Mouse (Mus musculus): ENCODE measurements at regions not wholly inside any gene's neighbourhood (a gene's known extent, or its start where the extent isn't known, plus 50 kb on each side); places are given as distances from the start of the nearest gene placed in this dataset.
A peak's percentile ranks its signal among the peaks of the same experiment; 100 is the strongest.

DNA sequence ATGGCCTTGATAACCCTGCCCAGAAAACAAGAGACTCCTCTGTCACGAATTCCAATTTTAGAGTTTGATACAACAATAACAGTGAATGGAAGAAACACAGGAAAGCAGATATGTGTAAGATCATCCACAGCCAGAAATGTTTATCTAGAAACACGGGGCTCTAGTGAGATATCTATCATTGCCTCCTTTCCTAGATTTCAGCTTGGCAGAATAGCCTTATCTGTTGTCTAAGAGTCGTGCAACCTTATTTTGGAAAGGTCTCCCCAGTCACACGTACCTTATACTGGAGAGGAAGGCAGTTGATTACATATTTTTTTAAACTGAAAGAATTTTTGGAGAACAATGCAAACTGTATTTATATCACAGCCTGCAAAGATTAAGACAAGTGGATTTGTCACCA, 61.6 kb downstream of the Gm10295 start:
- DNase-seq (ENCODE audit: low read depth, low spot score) = no peak

DNA sequence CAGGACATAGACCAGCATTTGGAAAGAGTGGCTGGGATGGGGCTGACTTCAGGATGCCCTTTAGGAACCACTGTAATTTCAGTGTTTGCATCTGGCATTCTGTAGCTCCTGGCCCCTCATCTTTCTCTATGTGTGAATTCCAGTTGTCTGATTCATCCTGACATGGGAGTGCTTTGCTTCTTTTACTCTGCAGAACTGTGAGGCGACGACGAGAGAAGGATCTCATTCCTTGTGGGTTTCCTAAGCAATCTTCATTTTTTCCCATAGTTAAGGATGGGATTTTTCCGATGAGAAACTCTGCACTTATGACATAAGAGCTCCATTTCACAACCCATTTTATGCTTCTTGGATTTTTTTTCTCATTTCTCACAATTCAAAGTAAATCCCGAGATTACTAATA, 62.0 kb downstream of the Gm10295 start:
- DNase-seq (ENCODE audit: low read depth, low spot score) = no peak

DNA sequence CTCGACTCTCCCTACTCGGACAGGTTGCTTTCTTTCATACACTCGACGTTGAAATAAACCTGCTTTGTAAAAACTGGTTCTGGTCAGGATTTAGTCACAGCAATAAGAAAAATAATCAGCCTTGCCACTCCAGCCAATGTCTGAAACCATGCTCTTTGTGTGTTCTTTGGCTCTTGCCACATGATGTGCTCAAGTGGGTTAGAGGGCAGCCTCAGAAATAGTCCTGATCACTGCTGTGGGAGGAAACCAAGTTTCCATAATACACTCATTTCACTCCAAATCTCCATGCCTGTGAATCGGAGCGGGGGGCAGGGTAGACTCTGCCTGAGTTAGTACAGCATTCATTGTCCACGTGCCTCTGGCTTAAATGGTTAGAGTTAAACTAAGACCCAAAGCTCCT, 63.8 kb downstream of the Gm10295 start:
- DNase-seq (ENCODE audit: low read depth, low spot score) = no peak

DNA sequence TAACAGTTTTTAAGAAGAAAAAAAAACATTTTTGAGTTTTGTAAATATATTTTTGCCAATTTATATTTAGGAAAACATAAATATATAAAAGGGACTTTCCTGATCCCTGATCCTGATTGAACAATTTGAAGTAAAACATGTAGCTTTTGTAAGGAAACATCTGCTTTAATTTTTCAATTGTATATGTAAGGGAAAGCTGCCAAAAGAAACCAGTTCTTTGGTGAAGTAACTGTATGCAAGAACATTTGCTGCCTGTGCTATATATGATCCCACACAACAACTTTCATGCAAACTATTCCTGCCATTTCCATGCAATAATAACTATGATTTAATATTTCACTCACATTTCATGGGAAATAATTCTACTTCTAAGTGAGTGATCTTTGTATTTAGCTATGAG, 67.0 kb downstream of the Gm10295 start:
- no peak for DNase-seq (ENCODE audit: low read depth, low spot score)

DNA sequence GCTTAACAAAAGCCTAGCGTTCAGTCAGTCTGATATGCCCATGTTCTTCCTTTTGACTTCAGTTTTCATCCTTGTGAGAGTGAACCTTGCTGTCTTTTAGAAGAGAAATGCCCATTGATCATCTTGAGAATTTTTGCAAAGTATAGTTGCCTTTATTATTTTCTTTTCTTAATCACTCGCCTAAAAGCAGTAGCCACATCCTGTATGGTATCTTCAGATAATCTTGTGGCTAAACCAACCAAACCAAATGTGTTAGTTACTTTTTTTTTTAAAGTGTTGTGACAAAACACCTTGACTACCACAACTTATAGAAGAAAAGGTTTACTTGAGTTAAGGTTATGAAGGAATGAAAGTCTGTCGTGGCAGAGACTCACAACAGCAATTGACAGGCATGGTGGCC, 67.9 kb downstream of the Gm10295 start:
- no peak for DNase-seq (ENCODE audit: low read depth, low spot score)

DNA sequence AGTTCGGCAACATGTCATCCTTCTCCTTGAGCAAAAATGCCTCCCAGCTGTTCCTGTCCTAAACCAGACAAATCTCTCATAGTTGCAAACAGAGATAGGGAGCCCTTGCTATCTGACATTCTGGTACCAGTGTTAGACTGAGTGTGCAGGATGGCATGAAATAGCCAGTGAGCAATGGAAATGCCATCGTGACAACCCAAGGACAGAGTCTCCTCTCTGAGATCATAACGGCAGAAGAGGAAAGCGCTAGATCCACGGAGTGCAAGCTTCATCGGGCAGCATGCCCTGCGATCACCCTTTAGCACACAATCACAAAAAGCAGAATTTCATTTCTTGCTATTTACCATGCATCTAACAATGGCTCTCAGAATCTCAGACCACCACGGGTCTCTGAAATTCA, 85.2 kb downstream of the Gm10295 start:
- DNase-seq (ENCODE audit: low read depth, low spot score) = no peak

DNA sequence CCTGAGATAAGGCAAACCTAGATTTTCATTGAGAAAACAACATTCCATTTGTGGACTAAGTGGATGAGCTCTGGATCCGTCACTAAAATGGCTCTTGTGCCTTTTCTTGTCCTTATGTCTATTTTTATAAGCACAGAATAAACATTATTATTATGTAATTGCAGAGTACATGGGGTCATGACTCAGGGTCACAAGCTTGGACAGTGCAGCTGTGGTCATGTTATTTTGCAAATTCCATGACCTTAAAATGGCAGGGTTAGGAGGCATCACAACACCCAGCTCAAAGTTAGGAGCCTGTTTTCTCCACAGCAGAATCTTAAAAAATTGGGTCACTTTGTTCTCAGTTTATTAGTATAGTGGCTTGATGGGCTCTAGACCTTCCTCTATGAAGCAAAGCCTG, 87.2 kb downstream of the Gm10295 start:
- DNase-seq (ENCODE audit: low read depth, low spot score) = no peak

DNA sequence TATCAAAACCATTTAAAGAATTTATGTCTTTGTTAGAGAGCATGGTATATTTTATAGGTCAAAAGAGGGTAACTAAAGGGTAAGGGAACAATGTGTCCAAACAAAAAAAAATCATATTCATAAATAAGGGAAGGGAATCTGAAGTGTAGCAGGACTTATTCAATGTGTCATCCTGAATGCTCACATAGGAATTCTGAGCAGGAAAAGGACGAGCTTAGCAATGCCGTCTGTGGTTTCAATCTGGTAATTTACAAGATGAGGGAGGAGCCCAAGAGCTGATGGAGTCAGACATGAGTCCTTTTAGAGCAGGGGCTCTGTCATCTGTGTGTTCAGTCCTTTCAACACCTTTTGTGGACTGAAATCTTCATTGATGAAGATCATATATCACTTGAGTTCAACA, 101.6 kb downstream of the Gm10295 start:
- no peak for DNase-seq (ENCODE audit: low read depth, low spot score)

DNA sequence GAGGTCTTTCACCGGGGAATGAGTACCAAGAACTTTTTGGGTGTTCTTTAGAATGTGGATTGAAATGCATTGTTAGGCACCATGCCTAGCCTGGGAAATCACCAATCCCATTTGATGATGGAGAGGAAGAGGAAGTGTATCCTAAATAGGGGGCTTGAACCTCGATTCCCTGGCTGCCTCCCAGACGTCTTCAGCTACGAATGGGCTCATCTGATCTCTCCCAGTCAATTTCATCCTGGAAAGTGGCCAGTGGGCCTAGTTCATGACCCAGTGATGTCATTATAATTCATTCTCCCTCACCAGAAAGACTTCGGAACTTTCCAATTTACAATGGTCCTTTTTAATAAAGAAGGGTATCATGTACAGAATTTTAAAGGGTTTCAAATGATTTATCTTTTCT, 102.1 kb downstream of the Gm10295 start:
- no peak for DNase-seq (ENCODE audit: low read depth, low spot score)

DNA sequence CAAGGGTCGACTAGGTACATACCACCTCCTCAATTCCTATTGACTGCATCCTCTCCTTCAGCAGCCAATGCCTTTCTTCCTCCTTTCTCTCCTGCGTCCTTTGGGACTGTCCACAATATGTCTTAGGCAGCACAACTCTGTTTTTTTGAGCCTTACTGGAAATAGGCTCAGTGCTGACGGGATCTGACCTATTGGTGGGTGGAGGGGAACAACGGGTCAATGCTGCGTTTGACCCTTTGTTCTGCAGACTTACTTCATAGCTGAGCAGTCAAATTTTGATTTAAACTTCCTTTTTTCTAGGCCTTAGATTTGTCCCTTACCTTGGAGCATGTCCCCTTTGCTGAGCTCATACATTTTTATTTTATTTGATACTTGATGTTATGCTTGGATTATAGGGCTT, 103.4 kb downstream of the Gm10295 start:
- no peak for DNase-seq (ENCODE audit: low read depth, low spot score)

DNA sequence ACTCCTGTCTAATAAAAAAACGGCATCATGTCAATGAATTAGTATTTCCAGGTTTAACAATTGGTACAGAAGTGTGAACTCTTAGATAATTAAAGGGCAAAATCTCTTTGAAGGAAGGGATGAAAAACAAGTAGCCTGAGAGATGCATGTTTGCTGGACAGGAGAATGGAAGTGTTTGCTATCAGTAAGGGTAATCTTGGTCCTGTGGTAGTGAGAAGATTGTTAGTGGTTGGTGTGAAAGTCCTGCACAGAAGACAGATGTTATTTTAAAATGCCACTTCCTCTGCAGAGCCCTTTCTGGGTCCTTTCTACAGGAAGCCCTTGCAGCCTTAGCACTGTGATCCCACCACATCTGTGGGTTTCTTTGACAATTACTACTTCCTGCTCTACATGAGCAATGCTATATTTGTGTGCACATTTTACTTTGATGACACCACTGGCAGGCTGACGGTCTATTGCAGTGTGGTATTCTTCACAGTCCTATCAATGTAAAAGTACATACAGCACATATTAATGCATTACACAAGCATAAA, 108.8 kb downstream of the Gm10295 start:
- no peak for DNase-seq (ENCODE audit: low read depth, low spot score)

DNA sequence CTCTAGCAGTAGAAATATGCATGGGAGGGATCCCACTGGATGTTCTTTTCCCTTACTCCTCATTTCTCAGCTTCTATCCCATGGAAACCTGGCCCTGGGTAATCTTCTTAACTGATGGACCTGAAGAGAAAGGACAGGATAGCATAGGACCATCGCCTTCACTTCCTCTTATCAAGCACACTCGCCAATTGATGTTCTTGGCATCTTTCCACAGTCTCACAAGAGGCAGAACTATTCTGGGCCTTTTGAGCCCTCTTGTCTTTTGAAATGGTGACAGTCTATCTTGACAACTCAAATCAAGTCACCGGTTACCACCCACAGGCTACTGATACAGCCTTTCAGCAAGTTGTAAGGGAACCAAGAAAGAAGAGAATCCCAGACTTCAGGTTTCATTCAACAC, 112.1 kb downstream of the Gm10295 start:
- no peak for DNase-seq (ENCODE audit: low read depth, low spot score)

DNA sequence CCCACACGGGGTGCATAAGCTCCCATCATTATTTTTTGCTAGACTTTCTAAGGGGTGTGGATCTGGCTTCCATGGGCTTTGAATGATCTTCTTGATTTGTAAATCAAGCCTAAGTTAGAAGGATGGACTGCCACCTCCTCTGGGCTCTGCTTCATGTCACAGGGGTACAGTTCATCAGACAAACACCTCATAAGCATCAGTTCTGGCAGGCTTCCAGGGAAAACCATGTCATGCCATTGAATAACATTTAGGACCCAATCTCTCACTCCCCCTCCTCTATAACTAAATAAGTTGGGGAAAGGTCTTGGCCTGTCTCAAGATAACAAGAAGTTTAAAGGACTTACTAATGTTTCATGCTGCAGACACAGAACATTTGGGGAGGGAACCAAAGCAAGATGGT, 115.0 kb downstream of the Gm10295 start:
- DNase-seq (ENCODE audit: low read depth, low spot score) = peak; percentile 60

DNA sequence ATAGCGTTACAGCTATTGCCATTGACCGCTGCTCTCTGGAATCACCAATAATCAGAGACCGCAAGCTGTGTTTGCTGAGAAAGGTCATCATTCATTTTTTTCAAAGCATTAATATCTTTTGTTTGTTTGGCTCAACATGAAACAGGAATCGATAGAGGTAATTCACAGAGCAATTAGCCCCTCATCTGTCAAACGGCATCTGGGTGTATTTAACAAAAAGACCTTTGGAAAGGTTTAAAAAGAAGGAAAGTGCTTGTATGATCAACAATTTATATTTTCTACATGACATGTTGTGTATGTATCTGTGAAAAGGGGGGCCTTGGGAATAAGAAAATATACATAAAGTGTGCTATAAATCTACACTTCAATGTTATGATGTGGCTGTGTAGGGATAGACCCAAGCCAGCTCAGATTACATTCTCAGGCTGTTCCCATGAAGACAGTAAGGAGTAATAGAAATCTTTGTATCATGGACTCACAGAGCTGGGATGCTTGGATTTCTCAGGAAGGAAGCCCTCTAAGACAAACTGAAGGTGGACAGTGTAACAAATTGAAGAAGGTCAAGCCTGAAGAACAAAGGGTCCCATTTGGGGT, 117.0 kb downstream of the Gm10295 start:
- DNase-seq (ENCODE audit: low read depth, low spot score) = no peak

DNA sequence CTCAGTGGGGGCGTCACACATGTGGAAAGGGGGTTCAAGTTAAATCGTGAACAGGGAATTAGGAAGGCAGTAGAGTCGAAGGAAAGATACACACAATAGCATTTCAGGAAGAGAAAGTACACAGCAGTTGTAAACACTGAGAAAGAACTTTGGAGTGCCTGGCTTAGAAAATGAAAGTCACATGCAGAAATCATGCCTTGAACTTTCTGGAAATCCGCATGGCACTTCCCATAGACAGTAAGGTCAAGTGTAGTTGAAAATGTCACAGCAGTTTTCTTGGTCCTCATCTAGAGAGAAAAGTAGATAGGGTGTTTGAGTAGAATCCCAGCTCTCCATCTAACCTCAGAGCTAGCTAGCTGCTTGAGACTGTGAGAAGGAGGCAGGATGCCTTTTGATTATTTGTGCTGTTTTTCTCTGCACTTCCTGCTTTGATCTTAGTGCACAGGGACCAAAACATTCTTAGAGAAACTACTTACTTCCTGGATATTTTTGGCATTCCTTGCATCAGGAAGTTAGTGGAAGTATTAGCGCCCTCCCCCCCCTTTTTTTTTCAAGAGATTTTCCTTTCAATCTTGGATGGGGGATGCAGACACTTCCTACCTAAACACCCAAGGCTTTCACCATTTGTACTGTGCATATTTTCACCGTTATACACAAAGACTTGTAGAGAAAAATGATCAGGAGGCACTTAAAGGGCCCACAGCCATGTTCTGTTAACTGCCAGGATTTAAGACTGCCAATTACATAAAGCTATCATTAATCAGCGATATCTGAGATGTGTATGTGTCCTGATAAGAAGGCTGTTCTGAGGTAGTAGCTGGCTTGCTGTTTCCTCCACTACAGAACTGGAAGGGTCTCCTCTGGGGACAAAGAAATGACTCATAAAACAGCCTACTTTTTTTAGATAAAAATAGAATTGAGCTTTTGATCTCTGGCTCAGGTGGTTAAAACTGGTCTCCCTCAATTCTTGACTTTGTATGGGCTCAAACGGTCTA, 118.2 kb downstream of the Gm10295 start:
- DNase-seq (ENCODE audit: low read depth, low spot score) = no peak

DNA sequence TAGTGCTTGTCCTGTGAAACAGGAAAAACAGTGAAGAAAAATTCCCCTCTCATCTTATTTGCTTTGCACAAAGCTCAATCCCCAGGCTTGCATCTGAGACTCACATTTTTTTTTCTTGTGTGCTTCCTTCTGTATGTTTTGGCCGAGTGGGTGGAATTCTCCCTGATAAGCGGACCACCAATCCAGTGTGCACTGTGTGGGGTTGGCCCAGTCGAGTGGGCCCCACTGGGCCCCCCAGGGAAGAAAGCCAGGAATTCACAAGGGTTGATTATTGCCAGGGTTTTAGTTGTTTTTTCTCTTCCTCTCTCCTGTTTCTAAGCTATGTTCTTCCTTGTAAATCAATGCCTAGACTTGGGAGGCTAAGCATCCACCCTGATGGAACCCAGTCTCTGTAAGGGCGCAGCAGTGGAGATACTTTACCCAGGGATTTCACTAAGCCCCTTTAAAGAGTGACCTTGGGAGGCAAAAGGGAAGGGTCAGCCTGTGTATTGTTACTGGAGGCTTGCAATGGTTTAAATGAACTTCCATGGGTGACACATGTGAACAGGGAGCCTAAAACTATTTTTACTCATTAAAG, 120.3 kb downstream of the Gm10295 start:
- DNase-seq (ENCODE audit: low read depth, low spot score) = no peak

DNA sequence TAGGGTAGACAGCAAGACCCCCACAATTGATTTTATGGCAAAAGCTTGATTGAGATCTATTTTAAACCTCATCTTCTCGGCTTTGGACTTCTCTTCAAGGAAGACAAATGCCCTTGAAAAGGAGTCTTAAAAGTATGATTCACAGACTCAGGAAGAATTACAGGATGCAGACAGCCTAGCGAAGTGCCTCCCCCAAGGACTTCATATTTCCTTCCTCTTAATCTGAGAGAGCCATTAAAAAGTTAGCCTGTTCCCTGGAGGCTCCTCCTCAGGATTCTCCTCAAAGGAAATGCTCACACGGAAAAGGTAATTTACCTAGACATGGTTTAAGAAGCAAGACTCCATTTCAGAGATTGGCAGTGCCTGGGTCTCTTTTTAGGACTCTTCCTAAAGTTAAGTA, 122.1 kb downstream of the Gm10295 start:
- no peak for DNase-seq (ENCODE audit: low read depth, low spot score)

DNA sequence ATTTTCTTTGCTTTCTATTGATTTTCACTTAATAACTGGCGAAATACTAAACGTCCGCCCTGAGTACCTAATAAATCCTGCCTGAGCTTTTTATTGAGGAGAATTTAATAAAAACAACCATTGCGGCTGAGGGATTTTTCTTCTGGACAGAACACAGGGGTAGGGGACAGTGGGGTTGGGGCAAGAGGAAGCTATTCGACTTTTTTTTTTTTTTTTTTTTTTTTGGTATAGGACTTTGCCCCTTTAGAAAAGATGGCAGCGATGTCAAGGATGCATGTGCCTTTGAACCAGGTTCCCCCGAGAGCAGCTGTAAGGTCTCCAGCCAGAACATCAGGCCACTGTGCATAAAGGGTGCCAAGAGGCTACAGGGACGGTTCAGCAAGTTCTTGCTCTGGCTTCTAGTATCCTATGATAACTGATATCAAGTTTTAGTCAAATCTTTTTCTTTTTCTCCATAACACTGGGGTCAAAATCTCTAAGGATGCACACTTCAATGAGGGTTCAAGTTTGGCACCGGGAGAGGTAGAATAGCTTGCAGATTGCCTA, 126.9 kb downstream of the Gm10295 start:
- DNase-seq (ENCODE audit: low read depth, low spot score) = no peak

DNA sequence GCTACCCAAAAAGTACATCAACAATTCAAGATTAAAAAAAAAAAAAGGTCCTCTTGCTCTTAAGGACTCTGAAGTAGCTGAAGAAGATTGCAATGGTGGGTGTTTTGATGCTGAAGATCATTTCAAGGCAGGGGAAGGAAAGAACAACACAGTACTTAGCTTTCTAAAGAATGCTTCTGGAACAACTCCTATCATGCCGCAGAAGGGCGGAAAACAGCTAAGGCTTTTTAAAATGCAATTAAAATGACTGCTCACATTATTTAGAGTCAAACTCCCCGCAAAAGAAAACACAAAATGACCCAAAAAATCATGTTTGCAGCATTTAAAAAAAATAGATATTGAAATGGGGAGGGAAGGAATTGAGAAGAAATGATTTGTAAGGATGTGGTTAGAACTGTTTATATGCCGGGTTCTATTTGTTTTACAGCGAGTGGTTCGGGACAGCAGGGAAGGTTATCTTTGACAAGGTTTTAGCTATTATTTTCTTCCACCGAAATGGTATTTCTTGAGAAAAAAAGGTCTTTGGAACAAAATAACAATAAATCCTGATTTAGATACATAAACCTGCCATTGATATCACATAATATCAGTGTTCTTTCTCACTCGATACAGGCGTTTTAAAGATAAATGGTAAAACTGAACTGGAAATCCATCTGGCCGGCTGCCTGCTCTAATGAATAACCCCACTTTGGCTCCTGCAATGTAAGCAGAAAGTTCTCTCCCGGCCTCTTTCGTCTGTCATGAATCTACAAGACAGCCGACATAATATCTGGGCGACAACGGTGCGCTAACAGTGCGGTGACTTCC, 127.6 kb downstream of the Gm10295 start:
- DNase-seq (ENCODE audit: low read depth, low spot score) = peak; percentile 43

DNA sequence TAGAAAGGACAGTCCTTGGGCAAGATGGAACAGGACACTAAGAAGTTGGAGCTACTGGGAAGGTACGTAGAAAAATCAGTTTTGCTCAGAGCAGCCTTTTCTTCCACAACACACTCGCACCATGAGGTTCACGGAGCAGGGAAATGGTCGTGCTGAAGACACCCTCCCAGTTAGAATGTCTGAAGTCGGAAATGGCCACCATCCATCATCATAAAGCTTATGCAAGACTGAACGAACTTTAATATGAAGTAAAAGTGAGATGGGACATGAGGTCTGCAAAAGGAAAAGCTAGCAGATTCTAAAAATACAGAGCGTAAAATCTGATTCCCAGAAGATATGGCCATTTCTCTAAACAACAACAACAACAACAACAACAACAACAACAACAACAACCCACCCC, 133.9 kb downstream of the Gm10295 start:
- no peak for DNase-seq (ENCODE audit: low read depth, low spot score)

DNA sequence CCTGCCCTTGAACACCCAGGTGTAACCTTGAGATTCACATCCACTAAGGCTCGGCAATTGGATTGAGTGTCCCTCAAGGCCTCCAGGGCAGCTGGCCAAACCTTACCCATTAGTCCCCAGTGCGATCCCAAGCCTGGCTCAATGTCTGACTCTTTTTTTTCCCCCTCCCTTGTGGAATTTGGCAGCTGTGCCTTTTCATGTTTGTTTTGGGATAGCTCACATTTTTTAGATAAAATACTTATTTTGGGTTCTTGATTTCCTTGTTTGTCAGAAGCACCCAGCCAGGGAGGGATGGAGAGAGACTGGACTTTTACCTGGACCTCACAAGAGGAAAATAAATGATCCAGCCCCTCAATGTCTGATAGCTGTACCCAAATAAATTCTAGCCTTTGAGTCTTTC, 134.5 kb downstream of the Gm10295 start:
- DNase-seq (ENCODE audit: low read depth, low spot score) = no peak

All from forelimb bud, embryonic 11.5 days (tissue).